Mouse (Mus musculus): Measurements from ENCODE around the gene Hist1h2bk. TPM values are rescaled to one million over a fixed set of nuclear protein-coding genes. Genes with fewer than 3 reads are reported as not detected.

Hist1h2bk gene
- polyA plus RNA-seq, 1 experiment from 2014 or later = 10.0 TPM

GRCm38 (mm10) chr13:22019934-22020835, 15.5 kb upstream of the Hist1h2bk start:
- WGBS = under 1% methylated on average over 44 of the region's 44 CpGs
- Histone ChIP-seq H3K9ac (peak overlapping the region; percentile 5; the same call in 1 of the 2 replicates), H3K4me2 (peak overlapping the region; percentile 66), H3K27me3 (peaks cover 34% of the 10 kb centered on the region), H3K9me3 (no peaks in the 10 kb centered on the region), H3K4me3 (replicated peaks) (peak overlapping the region; percentile 48), H3K36me3 (replicated peaks) (no peaks in the 10 kb centered on the region), H3K4me1 (peaks cover 3% of the 10 kb centered on the region; the same call in 1 of the 2 replicates), H3K27ac (no peak overlapping the region)
- no peak for ATAC-seq (ENCODE audit: low FRiP score)

GRCm38 (mm10) chr13:22020901-22021339, 14.8 kb upstream of the Hist1h2bk start:
- under 1% methylated on average over 8 of the region's 8 CpGs for WGBS
- ATAC-seq (ENCODE audit: low FRiP score) = peak; percentile 59
- Histone ChIP-seq H3K36me3 (replicated peaks) (no peaks in the 10 kb centered on the region), H3K27ac (no peak overlapping the region), H3K4me3 (replicated peaks) (peak overlapping the region; percentile 48), H3K27me3 (peaks cover 27% of the 10 kb centered on the region), H3K9ac (peak overlapping the region; percentile 5; the same call in 1 of the 2 replicates), H3K4me2 (peak overlapping the region; percentile 66), H3K9me3 (no peaks in the 10 kb centered on the region), H3K4me1 (peaks cover 6% of the 10 kb centered on the region)

DNA sequence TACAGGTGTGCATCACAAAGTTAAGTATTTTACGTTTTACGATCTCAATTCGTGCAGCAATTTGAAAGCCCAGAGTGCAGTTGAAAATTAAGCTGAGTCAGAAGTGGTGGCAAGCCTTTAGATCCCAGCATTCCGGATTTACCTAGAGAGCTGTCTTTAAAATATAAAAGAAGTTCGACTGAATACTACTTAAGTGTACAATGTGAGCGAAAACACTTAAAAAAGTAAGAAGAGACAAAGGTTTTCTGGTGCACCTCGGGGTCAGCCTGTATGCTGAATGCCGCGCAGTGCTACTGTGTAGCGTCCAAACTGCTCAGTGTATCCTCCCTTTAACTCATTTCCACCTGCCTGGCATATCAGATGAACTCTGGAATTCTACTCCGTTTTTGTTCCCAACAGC, 14.1 kb upstream of the Hist1h2bk start:
- peaks cover 9% of the 10 kb centered on the region for H3K4me1 ChIP-seq
- no peaks in the 10 kb centered on the region for H3K9me3 ChIP-seq
- H3K4me3 ChIP-seq (replicated peaks) = peak overlapping the region; percentile 48
- H3K27ac ChIP-seq = no peak overlapping the region
- whole genome bisulfite sequencing = under 1% methylated on average over 11 of the region's 11 CpGs
- no peak for ATAC-seq (ENCODE audit: low FRiP score)
- H3K36me3 ChIP-seq (replicated peaks) = no peaks in the 10 kb centered on the region
- H3K4me2 ChIP-seq = peak overlapping the region; percentile 66
- peaks cover 22% of the 10 kb centered on the region for H3K27me3 ChIP-seq
- H3K9ac ChIP-seq = peak overlapping the region; percentile 49

GRCm38 (mm10) chr13:22022241-22022640, 13.4 kb upstream of the Hist1h2bk start:
- WGBS = under 1% methylated on average over 9 of the region's 9 CpGs
- peaks cover 9% of the 10 kb centered on the region for H3K4me1 ChIP-seq
- peak overlapping the region; percentile 49 for H3K9ac ChIP-seq
- peaks cover 22% of the 10 kb centered on the region for H3K27me3 ChIP-seq
- no peaks in the 10 kb centered on the region for H3K9me3 ChIP-seq
- ATAC-seq (ENCODE audit: low FRiP score) = peak; percentile 71
- H3K4me2 ChIP-seq = peak overlapping the region; percentile 66
- H3K36me3 ChIP-seq (replicated peaks) = no peaks in the 10 kb centered on the region
- H3K27ac ChIP-seq = no peak overlapping the region
- peak overlapping the region; percentile 48 for H3K4me3 ChIP-seq (replicated peaks)

DNA sequence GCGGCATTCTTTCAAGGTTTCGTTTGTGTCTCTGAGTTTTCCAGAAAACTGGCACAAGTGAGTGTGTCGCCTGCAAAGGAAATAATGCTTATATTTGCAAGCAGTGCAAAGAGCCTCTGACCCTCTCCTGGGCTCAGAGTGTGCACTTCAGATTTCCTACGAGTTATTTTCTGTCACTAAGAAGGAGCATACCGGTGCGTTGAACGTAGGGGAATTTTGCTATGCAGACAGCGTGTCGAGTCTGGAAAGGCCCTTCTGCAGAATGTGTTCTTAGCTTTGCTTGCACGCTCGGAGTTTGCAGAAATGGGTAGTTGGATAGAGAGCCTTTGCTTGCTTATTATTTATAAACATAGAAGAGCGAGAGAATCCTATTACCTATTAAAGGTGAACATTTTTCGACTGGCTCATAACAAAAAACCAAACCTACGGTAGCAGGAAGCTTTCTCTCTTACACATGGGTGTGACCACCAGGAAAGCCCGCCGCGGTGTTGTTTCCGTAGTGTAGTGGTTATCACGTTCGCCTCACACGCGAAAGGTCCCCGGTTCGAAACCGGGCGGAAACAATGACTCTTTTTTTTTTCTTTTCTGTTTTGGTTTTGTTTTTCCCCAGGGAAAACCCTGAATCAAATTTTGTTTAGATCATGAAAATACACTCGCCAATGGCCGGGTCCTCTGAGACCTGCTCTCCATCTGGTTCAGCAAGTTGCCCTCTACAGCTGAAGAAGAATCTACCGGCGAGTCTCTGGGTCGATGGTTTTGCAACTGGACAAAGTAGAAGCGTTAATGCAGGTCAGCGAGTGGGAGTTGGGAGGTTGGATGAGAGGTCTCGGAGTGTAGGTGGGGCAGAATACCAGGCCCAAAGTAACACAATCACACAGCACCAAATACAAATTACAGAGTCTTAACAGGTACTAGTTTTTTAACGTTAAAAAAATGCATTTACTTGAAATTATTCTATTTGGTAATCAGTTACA, 9.3 kb upstream of the Hist1h2bk start:
- H3K9ac ChIP-seq = peak overlapping the region; percentile 56
- H3K36me3 ChIP-seq (replicated peaks) = no peaks in the 10 kb centered on the region
- H3K27me3 ChIP-seq = no peaks in the 10 kb centered on the region
- H3K27ac ChIP-seq = peak overlapping the region; percentile 50; the same call in 1 of the 2 replicates
- peak overlapping the region; percentile 47 for H3K4me3 ChIP-seq (replicated peaks)
- H3K4me1 ChIP-seq = peaks cover 9% of the 10 kb centered on the region; the same call in 1 of the 2 replicates
- WGBS = under 1% methylated on average over 35 of the region's 35 CpGs
- no peaks in the 10 kb centered on the region for H3K9me3 ChIP-seq
- ATAC-seq (ENCODE audit: low FRiP score) = peak; percentile 53
- H3K4me2 ChIP-seq = peak overlapping the region; percentile 59

- Histone ChIP-seq H3K4me1 (peaks cover 12% of the 10 kb centered on the region), H3K4me2 (peak overlapping the region; percentile 53), H3K27me3 (no peaks in the 10 kb centered on the region), H3K27ac (peak overlapping the region; percentile 83), H3K4me3 (replicated peaks) (peak overlapping the region; percentile 50), H3K36me3 (replicated peaks) (no peaks in the 10 kb centered on the region), H3K9ac (peak overlapping the region; percentile 68), H3K9me3 (no peaks in the 10 kb centered on the region)
- WGBS = under 1% methylated on average over 40 of the region's 40 CpGs
- peak; percentile 67 for ATAC-seq (ENCODE audit: low FRiP score)
These were observed 6.8 kb upstream of the Hist1h2bk start for GRCm38 (mm10) chr13:22028673-22029460.

- Histone ChIP-seq H3K9ac (no peak overlapping the region), H3K4me1 (peaks cover 20% of the 10 kb centered on the region), H3K36me3 (replicated peaks) (no peaks in the 10 kb centered on the region), H3K9me3 (no peaks in the 10 kb centered on the region), H3K27ac (no peak overlapping the region), H3K27me3 (no peaks in the 10 kb centered on the region), H3K4me2 (0 out of 2 replicates have a peak overlapping the region, but pooled peaks have one; percentile 53), H3K4me3 (replicated peaks) (no peak overlapping the region)
- WGBS = 24% methylated on average over 8 of the region's 8 CpGs
- ATAC-seq (ENCODE audit: low FRiP score) = no peak
These were observed 5.7 kb upstream of the Hist1h2bk start for GRCm38 (mm10) chr13:22029928-22030327.

GRCm38 (mm10) chr13:22030493-22030892, 5.2 kb upstream of the Hist1h2bk start:
- peaks cover 21% of the 10 kb centered on the region for H3K4me1 ChIP-seq
- H3K4me3 ChIP-seq (replicated peaks) = no peak overlapping the region
- ATAC-seq (ENCODE audit: low FRiP score) = no peak
- no peaks in the 10 kb centered on the region for H3K36me3 ChIP-seq (replicated peaks)
- no peak overlapping the region for H3K9ac ChIP-seq
- H3K27me3 ChIP-seq = no peaks in the 10 kb centered on the region
- 15% methylated on average over 4 of the region's 4 CpGs for WGBS
- no peaks in the 10 kb centered on the region for H3K9me3 ChIP-seq
- H3K4me2 ChIP-seq = no peak overlapping the region
- H3K27ac ChIP-seq = no peak overlapping the region

DNA sequence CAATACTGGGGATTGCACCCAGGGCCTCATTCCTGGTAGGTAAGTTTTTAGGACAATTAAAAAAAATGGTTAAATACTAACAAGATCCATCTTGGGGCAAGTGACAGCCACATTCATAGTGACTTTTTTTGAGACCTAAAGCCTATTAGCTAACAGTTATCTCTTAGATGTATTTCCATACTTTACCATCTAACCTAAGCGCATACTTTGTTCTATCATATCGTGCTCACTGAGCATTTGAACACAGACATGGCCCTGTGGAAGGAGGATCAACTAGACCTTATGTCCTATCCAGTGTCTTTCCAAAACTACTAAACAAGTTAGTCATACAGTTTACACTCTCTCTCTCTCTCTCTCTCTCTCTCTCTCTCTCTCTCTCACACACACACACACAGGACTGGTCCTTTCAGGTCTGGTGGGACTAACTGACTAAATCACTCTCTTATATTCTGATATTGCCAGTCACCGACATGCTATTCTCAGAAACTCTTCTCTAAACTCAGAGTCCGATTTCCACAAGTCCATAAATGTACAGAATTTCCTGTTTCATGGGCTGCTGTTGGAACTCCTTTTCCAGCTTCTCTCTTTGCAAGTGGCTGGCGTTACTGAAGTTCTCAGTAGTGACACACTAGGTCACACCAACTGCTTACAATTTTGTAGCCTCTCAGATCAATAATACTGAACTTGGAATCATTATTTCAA, 1.8 kb upstream of the Hist1h2bk start:
- Histone ChIP-seq H3K36me3 (replicated peaks) (no peaks in the 10 kb centered on the region), H3K9me3 (no peaks in the 10 kb centered on the region), H3K4me1 (peaks cover 24% of the 10 kb centered on the region), H3K27ac (peak overlapping the region; percentile 92), H3K9ac (peak overlapping the region; percentile 68), H3K4me2 (peak overlapping the region; percentile 67), H3K4me3 (replicated peaks) (peak overlapping the region; percentile 43), H3K27me3 (no peaks in the 10 kb centered on the region)
- no peak for ATAC-seq (ENCODE audit: low FRiP score)
- 55% methylated on average over 5 of the region's 5 CpGs for WGBS

- Histone ChIP-seq H3K9ac (peak overlapping the region; percentile 68), H3K27ac (peak overlapping the region; percentile 92), H3K4me1 (peaks cover 24% of the 10 kb centered on the region), H3K4me3 (replicated peaks) (peak overlapping the region; percentile 43), H3K36me3 (replicated peaks) (no peaks in the 10 kb centered on the region), H3K9me3 (no peaks in the 10 kb centered on the region), H3K4me2 (peak overlapping the region; percentile 67), H3K27me3 (no peaks in the 10 kb centered on the region)
- ATAC-seq (ENCODE audit: low FRiP score) = no peak; the same call in none of the 2 replicates
- under 1% methylated on average over 14 of the region's 14 CpGs for WGBS
These were observed 1.0 kb upstream of the Hist1h2bk start for GRCm38 (mm10) chr13:22034443-22035266.

Measured in forebrain, embryonic 12.5 days (tissue).